25 mouse cellular contexts compared by ENCODE assay signal in genomic region chr17:26020848-26021347, GRCm38 (mm10). TPM values are rescaled to one million over a fixed set of nuclear protein-coding genes. Genes with fewer than 3 reads are reported as not detected.
DNase-seq lines count a peak whose midpoint lies in the region; ATAC-seq and TF ChIP-seq lines count a peak whose summit lies in the region.
"Had no signal": no experiment of that assay in that cellular context is flagged by ENCODE, and none has a peak within 500 bp of the region (broad histone marks: within the 10 kb centered on the region; RNA-seq: fewer than 3 reads in every experiment).

No protein-coding gene starts in this region.

- H3K9me3 ChIP-seq in kidney, embryonic 15.5 days (replicated peaks) = no peaks in the 10 kb centered on the region
- H3K9me3 ChIP-seq in intestine, postnatal 0 days (ENCODE audit: control insufficient read depth) = no peaks in the 10 kb centered on the region
- no peaks in the 10 kb centered on the region for H3K9me3 ChIP-seq in neural tube, embryonic 15.5 days (replicated peaks)
- H3K9me3 ChIP-seq: embryonic facial prominence, embryonic 13.5 days; forebrain, embryonic 10.5 days; forebrain, embryonic 15.5 days; hindbrain, embryonic 10.5 days; hindbrain, embryonic 15.5 days; limb, embryonic 12.5 days; liver, embryonic 15.5 days; neural tube, embryonic 13.5 days had no signal

- ATAC-seq in kidney, embryonic 15.5 days (replicated peaks; ENCODE audit: low FRiP score) = no peak
- ATAC-seq in intestine, postnatal 0 days = no peak
- ATAC-seq in neural tube, embryonic 15.5 days (ENCODE audit: low FRiP score) = no peak
- ATAC-seq: forebrain, embryonic 15.5 days; midbrain, embryonic 16.5 days had no signal

- no peak overlapping the region for H3K9ac ChIP-seq in kidney, embryonic 15.5 days
- H3K9ac ChIP-seq in intestine, postnatal 0 days (ENCODE audit: low read depth, low read length) = no peak overlapping the region; the same call in 1 of the 2 replicates
- H3K9ac ChIP-seq in neural tube, embryonic 15.5 days (replicated peaks) = no peak overlapping the region
- H3K9ac ChIP-seq: embryonic facial prominence, embryonic 13.5 days; forebrain, embryonic 15.5 days; hindbrain, embryonic 15.5 days; limb, embryonic 12.5 days; liver, embryonic 15.5 days; lung, embryonic 14.5 days; neural tube, embryonic 13.5 days had no signal

- H3K4me2 ChIP-seq in kidney, embryonic 15.5 days = 0 out of 2 replicates have a peak overlapping the region, but pooled peaks have one; percentile 18
- peak overlapping the region; percentile 48 for H3K4me2 ChIP-seq in intestine, postnatal 0 days (replicated peaks; ENCODE audit: low read depth)
- H3K4me2 ChIP-seq in neural tube, embryonic 15.5 days = no peak overlapping the region
- H3K4me2 ChIP-seq: embryonic facial prominence, embryonic 13.5 days; forebrain, embryonic 15.5 days; hindbrain, embryonic 15.5 days; limb, embryonic 12.5 days; lung, embryonic 14.5 days; midbrain, embryonic 11.5 days; neural tube, embryonic 13.5 days had no signal

- TF ChIP-seq CTCF in thymus, adult 2 months (IDR thresholded peaks at IDR 0.05; ENCODE audit: borderline replicate concordance, control insufficient read depth, extremely low read depth, insufficient read depth, low read length, poor library complexity) = no peak
- no peak for TF ChIP-seq CTCF in intestine, postnatal 0 days (IDR thresholded peaks at IDR 0.05; ENCODE audit: low read depth)

- H3K4me3 ChIP-seq in kidney, embryonic 15.5 days (replicated peaks) = 0 out of 2 replicates have a peak overlapping the region, but pooled peaks have one; percentile 7
- H3K4me3 ChIP-seq in thymus, adult 2 months (ENCODE audit: control insufficient read depth, insufficient read depth, low read length) = no peak overlapping the region
- H3K4me3 ChIP-seq in intestine, postnatal 0 days (ENCODE audit: low read depth, low read length) = no peak overlapping the region; the same call in 1 of the 2 replicates
- H3K4me3 ChIP-seq in neural tube, embryonic 15.5 days (replicated peaks) = no peak overlapping the region
- H3K4me3 ChIP-seq: embryonic facial prominence, embryonic 13.5 days; forebrain, embryonic 10.5 days; forebrain, embryonic 15.5 days; hindbrain, embryonic 10.5 days; hindbrain, embryonic 15.5 days; layer of hippocampus, adult 2 months; left cerebral cortex, adult 2 months; limb, embryonic 12.5 days; liver, embryonic 15.5 days; neural tube, embryonic 13.5 days had no signal

- DNase-seq in kidney, postnatal 10 days = no peak
- peak; percentile 11 for DNase-seq in thymus, postnatal 25 days
- DNase-seq in thymus, adult 2 months = no peak
- DNase-seq in lung, postnatal 10 days = no peak
- DNase-seq: adrenal gland, postnatal 14 days; cerebellum, adult 11 months; cerebellum, postnatal 10 days; gastrocnemius, postnatal 14 days; heart, postnatal 14 days; lung, embryonic 14.5 days had no signal

- H3K27me3 ChIP-seq in kidney, embryonic 15.5 days = no peaks in the 10 kb centered on the region
- no peaks in the 10 kb centered on the region for H3K27me3 ChIP-seq in thymus, adult 2 months (ENCODE audit: control insufficient read depth, insufficient read depth, low read length)
- no peaks in the 10 kb centered on the region for H3K27me3 ChIP-seq in intestine, postnatal 0 days (replicated peaks; ENCODE audit: control insufficient read depth, insufficient read depth, low read length)
- no peaks in the 10 kb centered on the region for H3K27me3 ChIP-seq in neural tube, embryonic 15.5 days (replicated peaks)
- H3K27me3 ChIP-seq: embryonic facial prominence, embryonic 13.5 days; forebrain, embryonic 15.5 days; hindbrain, embryonic 15.5 days; limb, embryonic 12.5 days; liver, embryonic 15.5 days; neural tube, embryonic 13.5 days had no signal

- H3K36me3 ChIP-seq in kidney, embryonic 15.5 days = peaks cover 17% of the 10 kb centered on the region
- H3K36me3 ChIP-seq in thymus, adult 2 months (ENCODE audit: control insufficient read depth, insufficient read depth, low read length) = no peaks in the 10 kb centered on the region
- H3K36me3 ChIP-seq in intestine, postnatal 0 days (ENCODE audit: control insufficient read depth, insufficient read depth) = no peaks in the 10 kb centered on the region; the same call in 1 of the 2 replicates
- H3K36me3 ChIP-seq in neural tube, embryonic 15.5 days = peaks cover 36% of the 10 kb centered on the region
- H3K36me3 ChIP-seq: liver, embryonic 15.5 days had no signal

- peak overlapping the region; percentile 86 for H3K27ac ChIP-seq in kidney, embryonic 15.5 days
- H3K27ac ChIP-seq in thymus, adult 2 months (ENCODE audit: control insufficient read depth, insufficient read depth, low read length) = no peak overlapping the region
- 0 out of 2 replicates have a peak overlapping the region, but pooled peaks have one; percentile 83 for H3K27ac ChIP-seq in intestine, postnatal 0 days (ENCODE audit: low read depth, low read length)
- H3K27ac ChIP-seq in neural tube, embryonic 15.5 days (replicated peaks) = no peak overlapping the region
- H3K27ac ChIP-seq: forebrain, embryonic 10.5 days; forebrain, embryonic 15.5 days; hindbrain, embryonic 10.5 days; hindbrain, embryonic 15.5 days; layer of hippocampus, adult 2 months; left cerebral cortex, adult 2 months; limb, embryonic 12.5 days; liver, embryonic 15.5 days; neural tube, embryonic 13.5 days had no signal

- 88% methylated on average over 7 of the region's 7 CpGs for WGBS in kidney, embryonic 15.5 days
- WGBS in thymus, adult 2 months = 6% methylated on average over 7 of the region's 7 CpGs
- WGBS in intestine, postnatal 0 days = 67% methylated on average over 7 of the region's 7 CpGs
- WGBS in neural tube, embryonic 15.5 days = 92% methylated on average over 7 of the region's 7 CpGs

- H3K4me1 ChIP-seq in kidney, embryonic 15.5 days = peaks cover 5% of the 10 kb centered on the region; the same call in 1 of the 2 replicates
- H3K4me1 ChIP-seq in thymus, adult 2 months (replicated peaks; ENCODE audit: control insufficient read depth, insufficient read depth, low read length) = peaks cover 9% of the 10 kb centered on the region
- H3K4me1 ChIP-seq in intestine, postnatal 0 days (replicated peaks; ENCODE audit: control insufficient read depth, insufficient read depth, low read length) = no peaks in the 10 kb centered on the region
- no peaks in the 10 kb centered on the region for H3K4me1 ChIP-seq in neural tube, embryonic 15.5 days
- H3K4me1 ChIP-seq: embryonic facial prominence, embryonic 13.5 days; forebrain, embryonic 10.5 days; forebrain, embryonic 15.5 days; hindbrain, embryonic 10.5 days; hindbrain, embryonic 15.5 days; limb, embryonic 12.5 days; neural tube, embryonic 13.5 days had no signal

- no peak for TF ChIP-seq POLR2A in thymus, adult 2 months (IDR thresholded peaks at IDR 0.05; ENCODE audit: control insufficient read depth, extremely low read depth, insufficient read depth, low read length, poor library complexity)

RNA-seq across cellular contexts. Expression of gene Capn15, which starts 35.3 kb away (rescaled TPM):
- 22.7 and 31.6 TPM in 2 replicates for polyA plus RNA-seq in kidney, embryonic 15.5 days (2015; fragmentation: Nextera tagmentation; extraction: Ambion mirVana)
- polyA plus RNA-seq in thymus, adult 2 months (2012; rRNA removed) = 80.7 and 82.6 TPM in 2 replicates
- 29.5 and 37.4 TPM in 2 replicates for polyA plus RNA-seq in intestine, postnatal 0 days (2015; fragmentation: Nextera tagmentation; extraction: Ambion mirVana)
- polyA plus RNA-seq in neural tube, embryonic 15.5 days (2015; fragmentation: Nextera tagmentation; extraction: Ambion mirVana) = 20.1 and 22.5 TPM in 2 replicates

RNA-seq across cellular contexts. Expression of gene Rab11fip3, which starts 48.5 kb away (rescaled TPM):
- 29.1 and 30.2 TPM in 2 replicates for polyA plus RNA-seq in kidney, embryonic 15.5 days (2015; fragmentation: Nextera tagmentation; extraction: Ambion mirVana)
- 25.2 and 26.2 TPM in 2 replicates for polyA plus RNA-seq in thymus, adult 2 months (2012; rRNA removed)
- polyA plus RNA-seq in intestine, postnatal 0 days (2015; fragmentation: Nextera tagmentation; extraction: Ambion mirVana) = 32.3 and 37.5 TPM in 2 replicates
- 21.6 and 27.0 TPM in 2 replicates for polyA plus RNA-seq in neural tube, embryonic 15.5 days (2015; fragmentation: Nextera tagmentation; extraction: Ambion mirVana)

Comparison
In these comparisons a context has a peak if more than half of its experiments do, and no peak if none do; other contexts are left out.
1. H3K27ac ChIP-seq: peak in kidney, embryonic 15.5 days (single experiment) and intestine, postnatal 0 days (single experiment); none in thymus, adult 2 months (single experiment) and neural tube, embryonic 15.5 days (single experiment).